Mouse (Mus musculus): ENCODE data around the gene Cacna2d3. TPM values are rescaled to one million over a fixed set of nuclear protein-coding genes. Genes with fewer than 3 reads are reported as not detected.

The Cacna2d3 gene
- total RNA-seq, 2 experiments from 2014 or later = 0.08 TPM; not detected in 1

GRCm38 (mm10) chr14:29296185-29296754 is 425.4 kb downstream of the Cacna2d3 start:
- ATAC-seq (replicated peaks; ENCODE audit: low FRiP score, poor library complexity, severe bottlenecking) = no peak

- ATAC-seq (replicated peaks; ENCODE audit: low FRiP score, poor library complexity, severe bottlenecking) = no peak
These were observed 442.8 kb downstream of the Cacna2d3 start for GRCm38 (mm10) chr14:29278901-29279300.

GRCm38 (mm10) chr14:29278401-29278800 is 443.3 kb downstream of the Cacna2d3 start:
- ATAC-seq (replicated peaks; ENCODE audit: low FRiP score, poor library complexity, severe bottlenecking) = no peak

GRCm38 (mm10) chr14:29277701-29278100 is 444.0 kb downstream of the Cacna2d3 start:
- no peak for ATAC-seq (replicated peaks; ENCODE audit: low FRiP score, poor library complexity, severe bottlenecking)

GRCm38 (mm10) chr14:29273890-29274289 is 447.8 kb downstream of the Cacna2d3 start:
- no peak for ATAC-seq (replicated peaks; ENCODE audit: low FRiP score, poor library complexity, severe bottlenecking)

GRCm38 (mm10) chr14:29270541-29270940 is 451.1 kb downstream of the Cacna2d3 start:
- no peak for ATAC-seq (replicated peaks; ENCODE audit: low FRiP score, poor library complexity, severe bottlenecking)

GRCm38 (mm10) chr14:29269816-29270215 is 451.8 kb downstream of the Cacna2d3 start:
- no peak for ATAC-seq (replicated peaks; ENCODE audit: low FRiP score, poor library complexity, severe bottlenecking)

GRCm38 (mm10) chr14:29268609-29269008 is 453.1 kb downstream of the Cacna2d3 start:
- no peak for ATAC-seq (replicated peaks; ENCODE audit: low FRiP score, poor library complexity, severe bottlenecking)

- ATAC-seq (replicated peaks; ENCODE audit: low FRiP score, poor library complexity, severe bottlenecking) = no peak
These were observed 454.3 kb downstream of the Cacna2d3 start for GRCm38 (mm10) chr14:29267233-29267874.

- ATAC-seq (replicated peaks; ENCODE audit: low FRiP score, poor library complexity, severe bottlenecking) = no peak
These were observed 461.0 kb downstream of the Cacna2d3 start for GRCm38 (mm10) chr14:29260621-29261020.

- no peak for ATAC-seq (replicated peaks; ENCODE audit: low FRiP score, poor library complexity, severe bottlenecking)
These were observed 478.1 kb downstream of the Cacna2d3 start for GRCm38 (mm10) chr14:29243516-29243915.

GRCm38 (mm10) chr14:29238446-29238845 is 483.2 kb downstream of the Cacna2d3 start:
- no peak for ATAC-seq (replicated peaks; ENCODE audit: low FRiP score, poor library complexity, severe bottlenecking)

- ATAC-seq (replicated peaks; ENCODE audit: low FRiP score, poor library complexity, severe bottlenecking) = no peak
These were observed 492.5 kb downstream of the Cacna2d3 start for GRCm38 (mm10) chr14:29228976-29229716.

- no peak for ATAC-seq (replicated peaks; ENCODE audit: low FRiP score, poor library complexity, severe bottlenecking)
These were observed 493.2 kb downstream of the Cacna2d3 start for GRCm38 (mm10) chr14:29228471-29228870.

- no peak for ATAC-seq (replicated peaks; ENCODE audit: low FRiP score, poor library complexity, severe bottlenecking)
These were observed 493.7 kb downstream of the Cacna2d3 start for GRCm38 (mm10) chr14:29227959-29228358.

- no peak for ATAC-seq (replicated peaks; ENCODE audit: low FRiP score, poor library complexity, severe bottlenecking)
These were observed 495.8 kb downstream of the Cacna2d3 start for GRCm38 (mm10) chr14:29225754-29226365.

GRCm38 (mm10) chr14:29223012-29223411 is 498.7 kb downstream of the Cacna2d3 start:
- ATAC-seq (replicated peaks; ENCODE audit: low FRiP score, poor library complexity, severe bottlenecking) = no peak

- ATAC-seq (replicated peaks; ENCODE audit: low FRiP score, poor library complexity, severe bottlenecking) = no peak
These were observed 499.3 kb downstream of the Cacna2d3 start for GRCm38 (mm10) chr14:29222191-29222882.

GRCm38 (mm10) chr14:29216106-29216505 is 505.6 kb downstream of the Cacna2d3 start:
- no peak for ATAC-seq (replicated peaks; ENCODE audit: low FRiP score, poor library complexity, severe bottlenecking)

- no peak for ATAC-seq (replicated peaks; ENCODE audit: low FRiP score, poor library complexity, severe bottlenecking)
These were observed 516.7 kb downstream of the Cacna2d3 start for GRCm38 (mm10) chr14:29204967-29205268.

Data from erythroid progenitor cell, adult 5-6 weeks (primary cell).